Mouse (Mus musculus): ENCODE data around the gene Osbp2. TPM values are rescaled to one million over a fixed set of nuclear protein-coding genes. Genes with fewer than 3 reads are reported as not detected.

Osbp2 gene
- polyA plus RNA-seq, 1 experiment, result 1.5 TPM

DNA sequence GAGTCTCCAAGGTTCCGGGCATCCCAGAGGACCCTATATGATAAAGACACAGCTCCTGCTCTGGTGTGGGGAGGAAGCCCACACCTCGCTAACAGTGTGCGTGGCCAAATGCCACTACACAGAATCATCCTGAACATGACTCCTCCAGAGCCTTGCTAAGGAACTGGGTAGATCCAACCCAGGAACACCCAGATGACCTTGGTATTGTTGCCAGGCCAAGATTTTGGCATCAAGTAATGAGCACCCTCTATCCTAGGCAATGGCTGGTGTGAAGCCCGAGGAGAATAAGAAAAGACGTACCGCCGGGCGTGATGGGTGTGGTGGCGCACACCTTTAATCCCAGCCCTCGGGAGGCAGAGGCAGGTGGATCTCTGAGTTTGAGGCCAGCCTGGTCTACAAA, 10.7 kb downstream of the Osbp2 start:
- no peak overlapping the region for H3K4me3 ChIP-seq (ENCODE audit: low read depth, low read length)
- H3K9me3 ChIP-seq (replicated peaks; ENCODE audit: control insufficient read depth, insufficient read depth, low read length, poor library complexity, severe bottlenecking), result 0 out of 2 replicates have a peak, but pooled peaks cover 3% of the 10 kb centered on the region
- TF ChIP-seq CTCF (IDR thresholded peaks at IDR 0.05; ENCODE audit: low read depth, low read length) (no peak), EP300 (IDR thresholded peaks at IDR 0.05; ENCODE audit: insufficient read depth, low read depth, low read length) (no peak), POLR2A (IDR thresholded peaks at IDR 0.05; ENCODE audit: insufficient read depth, low read length) (no peak)
- no peaks in the 10 kb centered on the region for H3K4me1 ChIP-seq (ENCODE audit: control insufficient read depth, insufficient read depth, low read length)
- no peaks in the 10 kb centered on the region for H3K36me3 ChIP-seq (ENCODE audit: control insufficient read depth, insufficient read depth, low read length, poor library complexity, severe bottlenecking)
- no peaks in the 10 kb centered on the region for H3K27me3 ChIP-seq (ENCODE audit: control insufficient read depth, insufficient read depth, low read length, poor library complexity, severe bottlenecking)
- no peak overlapping the region for H3K27ac ChIP-seq (ENCODE audit: insufficient read depth, low read length)
- no peak overlapping the region for H3K9ac ChIP-seq (ENCODE audit: low read depth, poor library complexity, severe bottlenecking)

DNA sequence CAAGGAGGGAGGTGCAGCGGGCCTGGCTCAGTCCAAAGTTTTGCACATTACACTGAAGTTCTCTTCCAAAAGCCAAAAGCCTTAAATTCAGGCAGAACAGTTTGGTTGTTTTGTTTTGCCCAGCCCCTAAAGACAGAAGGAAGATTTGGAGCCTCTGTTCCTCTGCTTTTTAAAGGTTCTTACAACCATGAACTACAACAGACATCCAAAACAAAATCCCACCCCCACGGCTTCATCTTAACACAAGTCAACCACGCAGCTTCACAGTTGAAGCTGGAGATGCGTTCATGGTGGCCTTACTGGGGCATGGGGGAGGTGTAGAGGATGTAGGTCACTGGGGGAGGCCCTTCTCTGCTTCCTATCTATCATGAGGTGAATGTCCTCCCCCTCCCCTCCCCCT, 11.8 kb downstream of the Osbp2 start:
- no peak overlapping the region for H3K9ac ChIP-seq (ENCODE audit: low read depth, poor library complexity, severe bottlenecking)
- no peaks in the 10 kb centered on the region for H3K27me3 ChIP-seq (ENCODE audit: control insufficient read depth, insufficient read depth, low read length, poor library complexity, severe bottlenecking)
- TF ChIP-seq POLR2A (IDR thresholded peaks at IDR 0.05; ENCODE audit: insufficient read depth, low read length), result no peak
- no peak for TF ChIP-seq CTCF (IDR thresholded peaks at IDR 0.05; ENCODE audit: low read depth, low read length)
- no peak for TF ChIP-seq EP300 (IDR thresholded peaks at IDR 0.05; ENCODE audit: insufficient read depth, low read depth, low read length)
- H3K27ac ChIP-seq (ENCODE audit: insufficient read depth, low read length), result no peak overlapping the region
- no peak overlapping the region for H3K4me3 ChIP-seq (ENCODE audit: low read depth, low read length)
- H3K36me3 ChIP-seq (ENCODE audit: control insufficient read depth, insufficient read depth, low read length, poor library complexity, severe bottlenecking), result no peaks in the 10 kb centered on the region
- H3K4me1 ChIP-seq (ENCODE audit: control insufficient read depth, insufficient read depth, low read length), result no peaks in the 10 kb centered on the region
- H3K9me3 ChIP-seq (replicated peaks; ENCODE audit: control insufficient read depth, insufficient read depth, low read length, poor library complexity, severe bottlenecking), result 0 out of 2 replicates have a peak, but pooled peaks cover 3% of the 10 kb centered on the region

- Histone ChIP-seq H3K4me1 (ENCODE audit: control insufficient read depth, insufficient read depth, low read length) (no peaks in the 10 kb centered on the region), H3K36me3 (ENCODE audit: control insufficient read depth, insufficient read depth, low read length, poor library complexity, severe bottlenecking) (no peaks in the 10 kb centered on the region), H3K9ac (ENCODE audit: low read depth, poor library complexity, severe bottlenecking) (no peak overlapping the region), H3K9me3 (replicated peaks; ENCODE audit: control insufficient read depth, insufficient read depth, low read length, poor library complexity, severe bottlenecking) (0 out of 2 replicates have a peak, but pooled peaks cover 3% of the 10 kb centered on the region), H3K27ac (ENCODE audit: insufficient read depth, low read length) (no peak overlapping the region), H3K27me3 (ENCODE audit: control insufficient read depth, insufficient read depth, low read length, poor library complexity, severe bottlenecking) (no peaks in the 10 kb centered on the region), H3K4me3 (ENCODE audit: low read depth, low read length) (no peak overlapping the region)
- TF ChIP-seq CTCF (IDR thresholded peaks at IDR 0.05; ENCODE audit: low read depth, low read length) (no peak), POLR2A (IDR thresholded peaks at IDR 0.05; ENCODE audit: insufficient read depth, low read length) (no peak)
Measured at GRCm38 (mm10) chr11:3850746-3851277, 12.9 kb downstream of the Osbp2 start.

- Histone ChIP-seq H3K4me3 (ENCODE audit: low read depth, low read length) (no peak overlapping the region), H3K27me3 (ENCODE audit: control insufficient read depth, insufficient read depth, low read length, poor library complexity, severe bottlenecking) (no peaks in the 10 kb centered on the region), H3K27ac (ENCODE audit: insufficient read depth, low read length) (no peak overlapping the region), H3K9me3 (replicated peaks; ENCODE audit: control insufficient read depth, insufficient read depth, low read length, poor library complexity, severe bottlenecking) (0 out of 2 replicates have a peak, but pooled peaks cover 3% of the 10 kb centered on the region), H3K9ac (ENCODE audit: low read depth, poor library complexity, severe bottlenecking) (no peak overlapping the region), H3K36me3 (ENCODE audit: control insufficient read depth, insufficient read depth, low read length, poor library complexity, severe bottlenecking) (no peaks in the 10 kb centered on the region), H3K4me1 (ENCODE audit: control insufficient read depth, insufficient read depth, low read length) (no peaks in the 10 kb centered on the region)
- TF ChIP-seq POLR2A (IDR thresholded peaks at IDR 0.05; ENCODE audit: insufficient read depth, low read length) (no peak), CTCF (IDR thresholded peaks at IDR 0.05; ENCODE audit: low read depth, low read length) (no peak), EP300 (IDR thresholded peaks at IDR 0.05; ENCODE audit: insufficient read depth, low read depth, low read length) (no peak)
Measured at GRCm38 (mm10) chr11:3850315-3850614, 13.4 kb downstream of the Osbp2 start.

- Histone ChIP-seq H3K4me3 (ENCODE audit: low read depth, low read length) (no peak overlapping the region), H3K27ac (ENCODE audit: insufficient read depth, low read length) (no peak overlapping the region), H3K27me3 (ENCODE audit: control insufficient read depth, insufficient read depth, low read length, poor library complexity, severe bottlenecking) (no peaks in the 10 kb centered on the region), H3K4me1 (ENCODE audit: control insufficient read depth, insufficient read depth, low read length) (no peaks in the 10 kb centered on the region), H3K36me3 (ENCODE audit: control insufficient read depth, insufficient read depth, low read length, poor library complexity, severe bottlenecking) (no peaks in the 10 kb centered on the region), H3K9ac (ENCODE audit: low read depth, poor library complexity, severe bottlenecking) (no peak overlapping the region), H3K9me3 (replicated peaks; ENCODE audit: control insufficient read depth, insufficient read depth, low read length, poor library complexity, severe bottlenecking) (0 out of 2 replicates have a peak, but pooled peaks cover 2% of the 10 kb centered on the region)
- no peak for TF ChIP-seq EP300 (IDR thresholded peaks at IDR 0.05; ENCODE audit: insufficient read depth, low read depth, low read length)
- no peak for TF ChIP-seq POLR2A (IDR thresholded peaks at IDR 0.05; ENCODE audit: insufficient read depth, low read length)
- no peak for TF ChIP-seq CTCF (IDR thresholded peaks at IDR 0.05; ENCODE audit: low read depth, low read length)
Measured at GRCm38 (mm10) chr11:3849469-3850314, 14.0 kb downstream of the Osbp2 start.

GRCm38 (mm10) chr11:3846351-3846750, 17.4 kb downstream of the Osbp2 start:
- no peak overlapping the region for H3K4me3 ChIP-seq (ENCODE audit: low read depth, low read length)
- H3K9me3 ChIP-seq (replicated peaks; ENCODE audit: control insufficient read depth, insufficient read depth, low read length, poor library complexity, severe bottlenecking), result no peaks in the 10 kb centered on the region
- no peaks in the 10 kb centered on the region for H3K27me3 ChIP-seq (ENCODE audit: control insufficient read depth, insufficient read depth, low read length, poor library complexity, severe bottlenecking)
- H3K27ac ChIP-seq (ENCODE audit: insufficient read depth, low read length), result no peak overlapping the region
- TF ChIP-seq EP300 (IDR thresholded peaks at IDR 0.05; ENCODE audit: insufficient read depth, low read depth, low read length) (no peak), POLR2A (IDR thresholded peaks at IDR 0.05; ENCODE audit: insufficient read depth, low read length) (no peak), CTCF (IDR thresholded peaks at IDR 0.05; ENCODE audit: low read depth, low read length) (no peak)
- no peaks in the 10 kb centered on the region for H3K4me1 ChIP-seq (ENCODE audit: control insufficient read depth, insufficient read depth, low read length)
- no peaks in the 10 kb centered on the region for H3K36me3 ChIP-seq (ENCODE audit: control insufficient read depth, insufficient read depth, low read length, poor library complexity, severe bottlenecking)
- no peak overlapping the region for H3K9ac ChIP-seq (ENCODE audit: low read depth, poor library complexity, severe bottlenecking)
